Mouse (Mus musculus) layer of hippocampus, adult 8-10 months (tissue): ENCODE results near the gene Hic1. TPM values are rescaled to one million over a fixed set of nuclear protein-coding genes. Genes with fewer than 3 reads are reported as not detected.
"Not testable (repeated sequence)": the region's sequence is repeated elsewhere in the genome, so short reads cannot be mapped to it uniquely, and the experiment has no call there.

Experiments used
- DNase-seq, 2 experiments: peaks; one replicate each; pipeline ENCODE4 v3.0.0; 2022; ENCODE audit warnings: low spot score in 2 of 2
- total RNA-seq, 4 experiments: library from RNA; stranded (reverse); gene quantifications; 2 replicates each; pipeline ENCODE4 v1.2.4; 2022

Gene Hic1
- total RNA-seq, 4 experiments from 2014 or later, result 2.9 to 4.9 (median 3.9) TPM

GRCm38 (mm10) chr11:75193256-75194071 is 24.1 kb upstream of the Hic1 start, which contains the start of gene Rtn4rl1:
Rtn4rl1 (plus strand) TSS chr11:75193783.
- peak in 1 of 2 experiments; percentile 70 for DNase-seq

DNA sequence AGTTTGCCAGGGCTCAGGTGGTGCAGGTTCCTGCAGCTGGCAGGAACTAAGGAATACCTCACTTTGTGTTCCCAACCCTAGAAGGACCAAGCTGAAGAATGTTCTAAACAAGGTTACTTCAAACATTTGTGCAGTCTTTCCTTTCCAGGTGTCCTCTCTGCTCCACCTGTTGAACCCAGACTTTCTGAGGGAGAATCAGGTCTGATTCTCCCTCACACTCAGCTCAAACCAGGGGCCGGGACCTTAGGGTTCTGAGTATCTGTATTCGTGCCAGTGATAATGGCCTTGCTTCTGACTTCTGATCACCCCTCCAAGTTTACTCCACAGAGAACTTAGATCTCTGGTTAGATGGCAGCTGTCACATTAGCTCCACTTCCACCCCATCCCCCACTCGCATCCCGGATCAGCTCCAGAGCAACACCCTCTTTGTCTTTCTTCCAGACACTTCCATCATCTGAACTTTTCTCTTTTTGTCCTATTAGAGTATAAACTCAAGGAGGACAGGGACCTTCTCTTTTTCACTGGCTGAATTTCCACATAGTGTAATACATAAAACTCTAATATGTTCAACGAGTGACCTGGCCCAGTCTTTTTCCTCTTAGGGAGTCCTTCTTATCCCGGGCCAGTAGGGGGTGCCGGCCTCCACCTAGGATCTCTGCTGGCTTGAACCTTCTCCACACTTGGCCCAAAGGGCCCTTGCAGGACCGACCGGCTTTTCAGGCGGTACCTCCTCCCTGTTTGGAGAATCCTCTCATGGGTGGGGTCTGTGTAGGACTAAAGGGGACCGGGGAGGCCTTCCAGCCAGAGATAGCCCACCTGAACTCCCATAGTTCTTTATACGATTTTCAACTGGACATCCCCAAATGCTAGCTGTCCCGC is 23.3 kb upstream of the Hic1 start:
- DNase-seq, result peak in 1 of 2 experiments; percentile 66

- no peak for DNase-seq
These were observed 22.5 kb upstream of the Hic1 start for GRCm38 (mm10) chr11:75191841-75192240.

DNA sequence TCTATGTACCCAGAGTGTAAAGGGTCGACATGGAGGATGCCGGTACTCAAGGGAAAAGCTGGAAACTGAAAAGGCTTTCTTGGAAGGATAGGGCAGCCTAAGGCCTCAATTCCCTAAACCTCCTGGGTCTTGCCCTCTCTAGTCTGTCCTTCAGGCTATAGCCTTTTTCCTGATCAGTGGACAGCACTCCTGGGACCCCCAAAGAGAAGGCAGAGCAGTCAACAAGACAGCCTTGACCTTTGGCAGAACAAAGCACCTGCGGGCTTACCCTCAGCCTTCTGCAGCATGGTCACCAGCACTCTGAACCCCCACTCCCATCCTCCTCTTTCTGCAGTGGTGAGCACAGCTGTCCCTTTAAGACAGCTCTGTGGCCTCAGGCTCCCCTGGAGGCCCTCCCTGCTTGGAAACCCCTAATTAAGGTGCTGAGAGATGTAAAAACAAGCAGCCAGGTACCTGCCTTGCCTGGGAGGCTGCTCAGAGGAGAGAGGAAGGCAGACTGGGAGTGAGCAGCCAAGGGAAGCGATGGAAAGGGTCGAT is 21.7 kb upstream of the Hic1 start, which contains the start of gene Dph1:
Gene Dph1, minus strand, starts transcription at position 337 of the 537 bp plus-strand sequence.
- no peak for DNase-seq

- DNase-seq, result peak in 1 of 2 experiments; percentile 72
These were observed 21.0 kb upstream of the Hic1 start for GRCm38 (mm10) chr11:75190371-75190724.

GRCm38 (mm10) chr11:75189713-75190370 is 20.5 kb upstream of the Hic1 start:
- no peak for DNase-seq

DNA sequence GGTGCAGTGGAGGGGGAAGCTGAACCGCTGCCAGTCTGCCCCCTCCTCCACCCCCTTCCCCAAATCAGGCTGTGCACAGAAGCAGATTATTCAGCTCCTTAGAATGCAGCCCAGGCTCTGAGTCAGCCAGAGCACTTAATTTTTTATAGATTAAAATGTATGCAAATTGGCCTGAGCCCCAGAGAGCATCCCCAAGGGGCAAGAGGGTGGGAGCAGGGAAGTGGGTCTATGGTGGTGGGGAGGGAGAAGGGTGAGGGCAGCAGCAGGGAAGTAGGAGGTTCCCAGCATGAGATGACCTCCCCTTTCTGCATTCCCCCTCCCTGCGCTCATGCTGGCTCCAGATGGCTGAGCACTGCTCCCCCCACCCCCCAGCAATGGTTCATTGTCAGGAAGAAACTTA is 15.7 kb upstream of the Hic1 start:
- DNase-seq, result no peak

GRCm38 (mm10) chr11:75184573-75184972 is 15.3 kb upstream of the Hic1 start:
- DNase-seq, result no peak

DNA sequence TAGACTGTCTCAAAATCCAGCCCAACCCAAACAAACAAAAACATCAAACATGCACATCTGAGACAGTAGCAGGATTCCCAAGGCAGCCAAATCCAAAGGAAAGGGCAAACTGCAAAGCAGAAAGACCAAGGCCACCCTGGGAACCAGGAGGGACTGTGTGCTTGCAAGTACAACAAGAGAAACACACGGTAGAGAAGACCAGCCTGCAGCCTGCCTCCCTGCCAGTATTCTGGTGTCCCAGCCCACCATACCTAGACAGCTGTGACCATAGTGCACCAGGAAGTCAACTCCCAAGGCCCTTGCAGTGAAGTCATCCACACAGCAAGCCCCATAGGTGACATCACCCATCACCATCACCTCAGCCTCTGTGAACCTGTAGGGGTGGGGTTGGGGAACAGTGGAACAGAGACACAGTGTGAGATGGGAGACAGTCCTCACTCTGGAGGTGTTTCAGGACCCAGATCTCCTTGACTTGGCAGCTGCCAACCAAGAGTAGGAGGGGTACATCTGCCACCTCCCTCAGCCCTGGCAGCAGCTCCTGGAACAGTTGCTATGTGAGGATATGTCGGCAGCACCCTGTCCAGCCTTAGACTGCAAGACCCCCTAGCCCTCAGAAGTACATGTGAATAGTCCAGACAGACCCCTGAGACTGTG is 14.7 kb upstream of the Hic1 start:
- peak in 1 of 2 experiments; percentile 84 for DNase-seq

- peak; percentile 85 to 87 for DNase-seq
These were observed 9.4 kb upstream of the Hic1 start, which contains the start of gene Ovca2 for GRCm38 (mm10) chr11:75178672-75179208. Ovca2 (minus strand) TSS chr11:75178835.

DNA sequence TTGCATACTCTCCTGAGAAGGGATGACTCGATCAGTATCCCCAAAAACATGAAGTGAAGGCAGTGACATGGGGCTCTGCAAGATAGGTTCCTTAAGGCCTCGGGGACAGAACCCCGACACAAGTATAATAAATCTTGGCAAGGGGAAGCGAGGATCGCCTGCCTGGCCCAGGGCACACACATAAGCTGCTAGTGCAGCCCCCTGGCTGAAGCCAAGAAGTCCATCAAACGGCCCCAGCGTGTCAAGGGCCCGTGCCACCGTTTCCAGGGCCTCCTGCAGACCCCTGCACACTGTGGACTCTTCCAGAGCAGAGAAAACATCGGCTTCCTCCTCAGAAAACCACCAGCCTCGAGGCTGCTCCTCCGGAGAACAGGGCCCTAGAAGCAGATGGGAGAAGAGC is 8.7 kb upstream of the Hic1 start:
- DNase-seq, result no peak

DNA sequence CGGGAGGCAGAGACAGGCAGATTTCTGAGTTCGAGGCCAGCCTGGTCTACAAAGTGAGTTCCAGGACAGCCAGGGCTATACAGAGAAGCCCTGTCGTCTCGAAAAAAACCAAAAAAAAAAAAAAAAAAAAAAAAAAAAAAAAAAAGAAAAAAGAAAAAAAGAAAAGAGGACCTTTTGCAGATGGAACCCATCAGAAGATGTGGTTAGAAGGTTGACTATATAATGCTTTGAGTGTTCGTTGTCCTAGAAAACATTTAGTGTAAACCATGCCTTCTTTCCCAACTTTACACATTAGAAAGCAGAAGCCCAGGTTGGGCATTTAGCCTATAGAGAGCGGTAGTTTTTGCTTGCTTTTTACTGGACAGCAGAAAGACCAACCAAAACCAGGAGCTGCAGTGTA is 5.3 kb upstream of the Hic1 start:
- DNase-seq, result not testable (repeated sequence)

DNA sequence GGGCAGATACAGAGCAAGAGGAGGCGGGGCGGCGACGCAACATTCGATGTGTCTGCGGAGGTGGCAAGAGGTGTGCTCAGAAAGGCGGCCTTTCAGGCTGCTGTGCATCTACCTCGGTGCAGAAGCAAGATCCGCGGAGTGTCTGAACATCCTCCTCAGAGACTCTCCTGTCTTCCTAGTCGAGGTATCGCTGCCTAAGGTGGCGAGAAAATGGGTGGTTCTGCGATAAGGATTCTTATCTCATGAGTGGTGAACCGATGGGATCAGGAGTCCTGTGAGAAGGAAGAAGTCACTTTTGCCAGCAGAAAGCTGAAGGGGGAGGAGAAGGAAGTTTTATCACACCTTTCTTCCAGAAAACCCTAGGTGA is 4.5 kb upstream of the Hic1 start:
- DNase-seq, result no peak

DNA sequence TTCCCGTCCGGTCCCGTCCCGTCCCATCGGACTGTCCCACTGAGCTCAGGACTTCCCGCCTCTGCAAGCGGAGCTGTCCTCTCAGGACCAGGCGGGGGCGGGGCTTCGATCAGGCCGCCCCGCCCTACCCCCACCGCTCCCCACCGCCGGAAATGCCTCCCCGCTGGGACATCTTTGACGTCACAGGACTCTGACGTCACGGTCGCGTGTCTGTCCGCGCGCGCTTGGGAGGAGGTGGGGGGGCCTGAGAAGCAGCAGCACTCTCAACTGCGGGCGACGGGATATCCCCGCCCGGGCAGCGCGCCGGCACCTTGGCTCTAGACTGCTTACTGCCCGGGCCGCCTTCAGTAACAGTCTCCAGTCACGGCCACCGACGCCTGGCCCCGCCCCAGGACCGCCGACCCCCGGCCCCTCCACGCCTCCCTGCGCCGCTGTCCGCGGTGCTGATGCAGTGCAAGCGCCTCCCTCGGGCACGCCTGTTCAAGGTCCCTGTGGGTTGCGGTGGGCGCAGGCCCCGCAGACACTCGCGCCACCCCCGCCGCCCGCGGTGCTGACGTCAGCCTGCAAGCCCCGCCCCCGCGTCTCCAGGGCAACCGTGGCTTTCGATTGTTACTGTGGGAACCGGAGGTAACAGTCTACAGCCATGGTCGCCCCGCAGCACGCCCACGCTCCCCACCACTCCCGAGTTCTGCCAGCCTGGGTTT is 3.9 kb upstream of the Hic1 start:
- peak; percentile 95 for DNase-seq

- no peak for DNase-seq
These were observed 3.1 kb upstream of the Hic1 start for GRCm38 (mm10) chr11:75172151-75173094.

GRCm38 (mm10) chr11:75171186-75171865 is 2.0 kb upstream of the Hic1 start:
- no peak for DNase-seq

- DNase-seq, result peak; percentile 88 to 93
These were observed 925 bp upstream of the Hic1 start for GRCm38 (mm10) chr11:75170136-75170751.
